Mouse (Mus musculus) lung, embryonic 14.5 days (tissue): ENCODE measurements at regions not wholly inside any gene's neighbourhood (a gene's known extent, or its start where the extent isn't known, plus 50 kb on each side); places are given as distances from the start of the nearest gene placed in this dataset.

ENCODE experiments used
- ATAC-seq: fragments of 200-750 bp; cut with Nextera tagmentation; 2 replicates; pipeline ENCODE4 v1.8.0; 2017; ENCODE audit warnings: mild to moderate bottlenecking, moderate TSS enrichment, moderate library complexity; ENCODE audit not compliant: insufficient read depth
- DNase-seq: peaks from one replicate; pipeline ENCODE4 v3.0.0-alpha.2; 2015
- H3K27ac ChIP-seq: fragments of 300-500 bp; sonication (generic); 2 replicates; pipeline ENCODE4 v1.5.1; 2014; ENCODE audit warnings: low read depth, mild to moderate bottlenecking, moderate library complexity
- H3K27me3 ChIP-seq: fragments of 300-500 bp; sonication (generic); 2 replicates; pipeline ENCODE4 v1.6.1; 2014; ENCODE audit warnings: low read length, control low read depth; ENCODE audit not compliant: insufficient read depth
- H3K36me3 ChIP-seq: fragments of 300-500 bp; sonication (generic); 2 replicates; pipeline ENCODE4 v1.6.1; 2014; ENCODE audit warnings: control low read depth; ENCODE audit not compliant: insufficient read depth
- H3K4me1 ChIP-seq: fragments of 300-500 bp; sonication (generic); 2 replicates; pipeline ENCODE4 v1.6.1; 2014; ENCODE audit warnings: antibody characterized with exemption, control low read depth; ENCODE audit not compliant: insufficient read depth
- H3K4me2 ChIP-seq: fragments of 300-500 bp; sonication (generic); 2 replicates; pipeline ENCODE4 v1.6.1; 2014; ENCODE audit warnings: mild to moderate bottlenecking
- H3K4me3 ChIP-seq: fragments of 300-500 bp; sonication (generic); 2 replicates; pipeline ENCODE4 v1.5.1; 2014; ENCODE audit warnings: low read depth, low read length
- H3K9ac ChIP-seq: fragments of 300-500 bp; sonication (generic); 2 replicates; pipeline ENCODE4 v1.6.1; 2014
- H3K9me3 ChIP-seq: fragments of 300-500 bp; sonication (generic); 2 replicates; pipeline ENCODE4 v1.6.1; 2016; ENCODE audit warnings: low read depth, low read length, control low read depth
- CTCF ChIP-seq: IDR thresholded peaks from 2 replicates; pipeline ENCODE4 v1.5.1; 2016; ENCODE audit warnings: antibody characterized with exemption, low read depth
- WGBS: fragments of 180-500 bp; shearing (Covaris S2); extraction: QIAGEN DNeasy Blood & Tissue Kit; methylation state at CpG from one replicate; pipeline ENCODE4 v1.1.7; 2014; 5-methylcytosine and 5-hydroxymethylcytosine counted together

GRCm38 (mm10) chr10:17418227-17418685 lies 304.8 kb upstream of the Cited2 start:
- 64% methylated on average over 7 of the region's 7 CpGs for WGBS
- Histone ChIP-seq H3K4me2 (no peak overlapping the region), H3K27ac (no peak overlapping the region), H3K9ac (no peak overlapping the region), H3K4me3 (no peak overlapping the region), H3K9me3 (no peaks in the 10 kb centered on the region), H3K36me3 (no peaks in the 10 kb centered on the region), H3K27me3 (no peaks in the 10 kb centered on the region), H3K4me1 (no peaks in the 10 kb centered on the region)
- TF ChIP-seq CTCF, result no peak
- DNase-seq (peak; percentile 62), ATAC-seq (no peak)

GRCm38 (mm10) chr10:17423584-17424278 lies 299.3 kb upstream of the Cited2 start:
- Histone ChIP-seq H3K4me3 (no peak overlapping the region), H3K4me2 (no peak overlapping the region), H3K9ac (no peak overlapping the region), H3K36me3 (no peaks in the 10 kb centered on the region), H3K4me1 (no peaks in the 10 kb centered on the region), H3K27me3 (no peaks in the 10 kb centered on the region), H3K9me3 (no peaks in the 10 kb centered on the region), H3K27ac (no peak overlapping the region; the same call in 1 of the 2 replicates)
- TF ChIP-seq CTCF, result no peak
- peak; percentile 14 for DNase-seq
- ATAC-seq, result no peak
- 43% methylated on average over 4 of the region's 4 CpGs for WGBS

GRCm38 (mm10) chr10:17426197-17426596 lies 296.8 kb upstream of the Cited2 start:
- peak; percentile 56; the same call in 1 of the 2 replicates for ATAC-seq
- 28% methylated on average over 3 of the region's 3 CpGs for WGBS

GRCm38 (mm10) chr10:17427316-17427715 lies 295.7 kb upstream of the Cited2 start:
- Histone ChIP-seq H3K4me1 (no peaks in the 10 kb centered on the region), H3K36me3 (no peaks in the 10 kb centered on the region), H3K27me3 (no peaks in the 10 kb centered on the region), H3K4me2 (no peak overlapping the region), H3K4me3 (no peak overlapping the region), H3K9me3 (no peaks in the 10 kb centered on the region), H3K9ac (no peak overlapping the region), H3K27ac (no peak overlapping the region)
- no peak for TF ChIP-seq CTCF
- no peak for ATAC-seq
- no peak for DNase-seq

More at GRCm38 (mm10) chr10:17426197-17426596, 296.8 kb upstream of the Cited2 start:
- no peak overlapping the region for H3K27ac ChIP-seq
- peak; percentile 55 for DNase-seq
- TF ChIP-seq CTCF, result no peak
- no peak overlapping the region for H3K4me2 ChIP-seq
- H3K4me1 ChIP-seq, result no peaks in the 10 kb centered on the region
- no peak overlapping the region for H3K9ac ChIP-seq
- no peaks in the 10 kb centered on the region for H3K27me3 ChIP-seq
- no peaks in the 10 kb centered on the region for H3K9me3 ChIP-seq
- H3K4me3 ChIP-seq, result no peak overlapping the region
- no peaks in the 10 kb centered on the region for H3K36me3 ChIP-seq

- Histone ChIP-seq H3K4me1 (no peaks in the 10 kb centered on the region), H3K27ac (no peak overlapping the region), H3K9me3 (no peaks in the 10 kb centered on the region), H3K36me3 (no peaks in the 10 kb centered on the region), H3K27me3 (no peaks in the 10 kb centered on the region), H3K9ac (no peak overlapping the region), H3K4me2 (no peak overlapping the region), H3K4me3 (no peak overlapping the region)
- 46% methylated on average over 3 of the region's 3 CpGs for WGBS
- no peak for TF ChIP-seq CTCF
- no peak for ATAC-seq
- DNase-seq, result peak; percentile 55
Observed at GRCm38 (mm10) chr10:17428315-17428714, 294.7 kb upstream of the Cited2 start.

GRCm38 (mm10) chr10:17431068-17431467 lies 291.9 kb upstream of the Cited2 start:
- H3K27ac ChIP-seq, result no peak overlapping the region
- H3K9ac ChIP-seq, result no peak overlapping the region
- no peak for TF ChIP-seq CTCF
- no peaks in the 10 kb centered on the region for H3K4me1 ChIP-seq
- H3K4me3 ChIP-seq, result no peak overlapping the region
- DNase-seq, result no peak
- ATAC-seq, result no peak
- H3K9me3 ChIP-seq, result no peaks in the 10 kb centered on the region
- WGBS, result 73% methylated on average over 8 of the region's 8 CpGs
- H3K27me3 ChIP-seq, result no peaks in the 10 kb centered on the region
- H3K36me3 ChIP-seq, result no peaks in the 10 kb centered on the region
- no peak overlapping the region for H3K4me2 ChIP-seq

- 63% methylated on average over 4 of the region's 4 CpGs for WGBS
- Histone ChIP-seq H3K27ac (no peak overlapping the region), H3K4me1 (no peaks in the 10 kb centered on the region), H3K4me3 (no peak overlapping the region), H3K36me3 (no peaks in the 10 kb centered on the region), H3K27me3 (no peaks in the 10 kb centered on the region), H3K9me3 (no peaks in the 10 kb centered on the region), H3K4me2 (no peak overlapping the region), H3K9ac (no peak overlapping the region)
- DNase-seq (no peak), ATAC-seq (no peak)
- TF ChIP-seq CTCF, result no peak
Observed at GRCm38 (mm10) chr10:17434098-17434497, 288.9 kb upstream of the Cited2 start.

GRCm38 (mm10) chr10:17450240-17450639 lies 272.8 kb upstream of the Cited2 start:
- no peaks in the 10 kb centered on the region for H3K36me3 ChIP-seq
- 53% methylated on average over 4 of the region's 4 CpGs for WGBS
- no peaks in the 10 kb centered on the region for H3K9me3 ChIP-seq
- H3K4me2 ChIP-seq, result no peak overlapping the region
- DNase-seq (peak; percentile 76), ATAC-seq (no peak)
- no peak overlapping the region for H3K27ac ChIP-seq
- no peak for TF ChIP-seq CTCF
- H3K9ac ChIP-seq, result no peak overlapping the region
- no peak overlapping the region for H3K4me3 ChIP-seq
- no peaks in the 10 kb centered on the region for H3K4me1 ChIP-seq
- H3K27me3 ChIP-seq, result no peaks in the 10 kb centered on the region
